Mouse (Mus musculus) cortical plate, adult 2 months (tissue): ENCODE measurements around the gene Tmem215.

Source experiments
- CTCF ChIP-seq: fragments of 200-500 bp; IDR thresholded peaks from 2 replicates; pipeline ENCODE4 v1.5.1; 2011; ENCODE audit warnings: mild to moderate bottlenecking, control low read depth, low read length; ENCODE audit not compliant: insufficient read depth; ENCODE audit errors: extremely low read depth
- POLR2A ChIP-seq: fragments of 200-500 bp; IDR thresholded peaks from 2 replicates; pipeline ENCODE4 v1.6.1; 2011; ENCODE audit warnings: mild to moderate bottlenecking, low read length, control low read depth; ENCODE audit not compliant: insufficient read depth; ENCODE audit errors: extremely low read depth

DNA sequence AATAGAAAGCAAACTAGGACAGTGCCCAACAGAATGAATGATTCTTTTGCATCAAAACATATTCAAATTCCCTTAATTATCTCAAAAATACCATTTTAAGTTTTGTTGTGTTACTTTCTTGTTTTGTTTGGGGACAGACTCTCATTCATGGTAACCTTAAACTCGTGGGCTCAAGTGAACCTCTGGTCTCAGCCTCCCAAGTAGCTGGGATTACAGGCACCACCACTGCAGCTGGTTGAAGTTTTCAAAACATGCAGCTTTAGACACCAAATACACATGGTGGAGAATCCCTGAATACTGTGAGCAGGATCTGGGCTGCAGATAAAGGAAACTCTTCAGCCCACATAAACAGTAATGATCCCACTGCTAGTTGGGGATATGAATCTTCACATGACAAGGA is 37.6 kb upstream of the Tmem215 start:
- TF ChIP-seq POLR2A, result no peak
- no peak for TF ChIP-seq CTCF
